ENCODE assay signal across 14 mouse cellular contexts in genomic region chr6:122758732-122759131, GRCm38 (mm10). TPM values are rescaled to one million over a fixed set of nuclear protein-coding genes. Genes with fewer than 3 reads are reported as not detected.
DNase-seq lines count a peak whose midpoint lies in the region; ATAC-seq and TF ChIP-seq lines count a peak whose summit lies in the region.
"Had no signal": no experiment of that assay in that cellular context is flagged by ENCODE, and none has a peak within 500 bp of the region (broad histone marks: within the 10 kb centered on the region; RNA-seq: fewer than 3 reads in every experiment).

No protein-coding gene starts in this region.

- H3K79me3 ChIP-seq in C2C12 (ENCODE audit: low read depth) = no peaks in the 10 kb centered on the region

- H3K4me3 ChIP-seq in C2C12 (ENCODE audit: insufficient read depth, poor library complexity, severe bottlenecking) (no peak overlapping the region), ES-Bruce4 (ENCODE audit: low read depth, low read length) (no peak overlapping the region)
- no peak overlapping the region for H3K4me3 ChIP-seq in limb, embryonic 10.5 days
- H3K4me3 ChIP-seq: embryonic facial prominence, embryonic 15.5 days; hindbrain, embryonic 10.5 days; liver, embryonic 15.5 days had no signal

- peak overlapping the region; percentile 53 for H3K27ac ChIP-seq in ES-Bruce4 (ENCODE audit: insufficient read depth, low read length)
- no peak overlapping the region for H3K27ac ChIP-seq in limb, embryonic 10.5 days
- H3K27ac ChIP-seq: embryonic facial prominence, embryonic 15.5 days; hindbrain, embryonic 10.5 days; liver, embryonic 15.5 days had no signal

- TF ChIP-seq CTCF in C2C12 (IDR thresholded peaks at IDR 0.05; ENCODE audit: control insufficient read depth, insufficient read depth, insufficient read length) (no peak), ES-Bruce4 (IDR thresholded peaks at IDR 0.05; ENCODE audit: low read depth, low read length) (no peak)

- no peak for TF ChIP-seq POLR2A in ES-Bruce4 (IDR thresholded peaks at IDR 0.05; ENCODE audit: insufficient read depth, low read length)

- peak; percentile 25 for DNase-seq in c-Kit-positive CD71-positive TER-119-positive erythroid progenitor cells, embryonic 14.5 days (ENCODE audit: low spot score)
- DNase-seq in urinary bladder, adult 18-20 months (ENCODE audit: low spot score in 2 of 2) = no peak
- no peak for DNase-seq in limb, embryonic 10.5 days (ENCODE audit: low spot score)
- no peak for DNase-seq in cerebellum, adult 9-10 months
- DNase-seq: cerebellum, adult 9-11 months; heart, adult 18-20 months; kidney, adult 9 months; right cerebral cortex, postnatal 25 days had no signal

- ATAC-seq in megakaryocyte, adult 5-6 weeks (ENCODE audit: poor library complexity, severe bottlenecking) = peak; percentile 79

- no peak overlapping the region for H3K9ac ChIP-seq in ES-Bruce4 (ENCODE audit: low read depth, poor library complexity, severe bottlenecking)
- H3K9ac ChIP-seq: embryonic facial prominence, embryonic 15.5 days; liver, embryonic 15.5 days had no signal

- no peaks in the 10 kb centered on the region for H3K27me3 ChIP-seq in C2C12 (ENCODE audit: control insufficient read depth, insufficient read depth, insufficient read length)
- H3K27me3 ChIP-seq in ES-Bruce4 (ENCODE audit: control insufficient read depth, insufficient read depth, low read length, poor library complexity, severe bottlenecking) = no peaks in the 10 kb centered on the region
- H3K27me3 ChIP-seq in limb, embryonic 10.5 days (ENCODE audit: low read depth, poor library complexity, severe bottlenecking) = peaks cover 13% of the 10 kb centered on the region
- H3K27me3 ChIP-seq: embryonic facial prominence, embryonic 15.5 days; liver, embryonic 15.5 days had no signal

- H3ac ChIP-seq in C2C12 (ENCODE audit: control insufficient read depth, insufficient read length, low read depth) = no peak overlapping the region

- peaks cover 5% of the 10 kb centered on the region for H3K4me1 ChIP-seq in ES-Bruce4 (ENCODE audit: control insufficient read depth, insufficient read depth, low read length)
- H3K4me1 ChIP-seq in limb, embryonic 10.5 days = peaks cover 10% of the 10 kb centered on the region; the same call in 1 of the 2 replicates

- H3K36me3 ChIP-seq in C2C12 (ENCODE audit: control insufficient read depth, insufficient read depth) (no peaks in the 10 kb centered on the region), ES-Bruce4 (ENCODE audit: control insufficient read depth, insufficient read depth, low read length, poor library complexity, severe bottlenecking) (no peaks in the 10 kb centered on the region)
- H3K36me3 ChIP-seq in limb, embryonic 10.5 days = no peaks in the 10 kb centered on the region
- H3K36me3 ChIP-seq: embryonic facial prominence, embryonic 15.5 days; hindbrain, embryonic 10.5 days; liver, embryonic 15.5 days had no signal

- no peaks in the 10 kb centered on the region for H3K9me3 ChIP-seq in ES-Bruce4 (replicated peaks; ENCODE audit: control insufficient read depth, insufficient read depth, low read length, poor library complexity, severe bottlenecking)
- H3K9me3 ChIP-seq in limb, embryonic 10.5 days (replicated peaks) = no peaks in the 10 kb centered on the region
- H3K9me3 ChIP-seq: embryonic facial prominence, embryonic 15.5 days; hindbrain, embryonic 10.5 days; liver, embryonic 15.5 days had no signal

- no peak for TF ChIP-seq EP300 in ES-Bruce4 (IDR thresholded peaks at IDR 0.05; ENCODE audit: insufficient read depth, low read depth, low read length)

- WGBS in limb, embryonic 10.5 days = 91% methylated on average over 5 of the region's 5 CpGs

- no peaks in the 10 kb centered on the region for H3K79me2 ChIP-seq in C2C12 (ENCODE audit: control insufficient read depth, insufficient read depth)

TF ChIP-seq in C2C12, 6 proteins besides CTCF, POLR2A, EP300 and RAD21:
- TF ChIP-seq FOSL1 (IDR thresholded peaks at IDR 0.05; ENCODE audit: insufficient read depth, low read length, poor library complexity, severe bottlenecking) (peak; percentile 97), CEBPB (IDR thresholded peaks at IDR 0.05; ENCODE audit: low read depth) (no peak), USF1 (IDR thresholded peaks at IDR 0.05; ENCODE audit: low read depth) (peak; percentile 23), MYOG (IDR thresholded peaks at IDR 0.05; ENCODE audit: control insufficient read depth, extremely low read depth, insufficient read length) (no peak), MAX (IDR thresholded peaks at IDR 0.05) (peak; percentile 57), MYOD1 (IDR thresholded peaks at IDR 0.05; ENCODE audit: control insufficient read depth, insufficient read length, low read depth) (peak; percentile 41)

RNA-seq across cellular contexts. Expression of gene Slc2a3, which starts 42.7 kb away (rescaled TPM):
- polyA plus RNA-seq in C2C12 (2012; fragmentation: generic; extraction: Trizol) = 0.66 TPM
- 1,494 and 1,686 TPM in 2 replicates for polyA plus RNA-seq in ES-Bruce4 (2011; ENCODE audit: insufficient read depth, insufficient read length, low read depth, missing spikeins)
- total RNA-seq in megakaryocyte, adult 5-6 weeks (2015) = 44.5 and 48.4 TPM in 2 replicates
- 51.4 and 63.5 TPM in 2 replicates for total RNA-seq in megakaryocyte, adult 5-6 weeks (2017)
- polyA plus RNA-seq in limb, embryonic 10.5 days (2016; fragmentation: Nextera tagmentation; extraction: Ambion mirVana) = 61.3 and 74.0 TPM in 2 replicates

RNA-seq across cellular contexts. Expression of gene Nanog, which starts 51.4 kb away (rescaled TPM):
- polyA plus RNA-seq in C2C12 (2012; fragmentation: generic; extraction: Trizol) (0.27 TPM), ES-Bruce4 (2011; ENCODE audit: insufficient read depth, insufficient read length, low read depth, missing spikeins) (610 and 613 TPM in 2 replicates)
- total RNA-seq in megakaryocyte, adult 5-6 weeks (2015) = not detected in 2 replicates
- not detected in 2 replicates for total RNA-seq in megakaryocyte, adult 5-6 weeks (2017)
- polyA plus RNA-seq in limb, embryonic 10.5 days (2016; fragmentation: Nextera tagmentation; extraction: Ambion mirVana) = 0.11 TPM in 1 of 2 replicates, not detected in the other
- total RNA-seq: heart, adult 18-20 months had no signal
- polyA plus RNA-seq: liver, embryonic 15.5 days had no signal

Comparison
In these comparisons a context has a peak if more than half of its experiments do, and no peak if none do; other contexts are left out.
1. RNA of gene Slc2a3, which starts 42.7 kb away (polyA plus RNA-seq): 1,494 to 1,686 TPM in ES-Bruce4 and 61.3 to 74.0 TPM in limb, embryonic 10.5 days; 0.66 TPM in C2C12 (single experiment); every median in the first group is over 10 times any median in the second.
2. RNA of gene Nanog, which starts 51.4 kb away (polyA plus RNA-seq): 610 to 613 TPM in ES-Bruce4; 0.27 TPM in C2C12 (single experiment) and 0.11 TPM in limb, embryonic 10.5 days; every median in the first group is over 100 times any median in the second.